Comparison of ENCODE assay signal across 22 mouse cellular contexts in genomic region chr10:126299962-126300361, GRCm38 (mm10).
"Had no signal": no experiment of that assay in that cellular context is flagged by ENCODE, and none has a peak within 500 bp of the region (broad histone marks: within the 10 kb centered on the region; RNA-seq: fewer than 3 reads in every experiment).

No protein-coding gene starts in this region.

- H3K4me3 ChIP-seq: kidney, embryonic 15.5 days; limb, embryonic 12.5 days; limb, embryonic 15.5 days; midbrain, embryonic 12.5 days; midbrain, embryonic 15.5 days; neural tube, embryonic 12.5 days; neural tube, embryonic 15.5 days had no signal

- H3K4me1 ChIP-seq: kidney, embryonic 15.5 days; limb, embryonic 12.5 days; limb, embryonic 15.5 days; midbrain, embryonic 12.5 days; midbrain, embryonic 15.5 days; neural tube, embryonic 12.5 days; neural tube, embryonic 15.5 days had no signal

- H3K9ac ChIP-seq: kidney, embryonic 15.5 days; limb, embryonic 12.5 days; limb, embryonic 15.5 days; liver, embryonic 14.5 days; liver, postnatal 0 days; lung, embryonic 14.5 days; midbrain, embryonic 12.5 days; midbrain, embryonic 15.5 days; neural tube, embryonic 12.5 days; neural tube, embryonic 15.5 days had no signal

- ATAC-seq: liver, postnatal 0 days; lung, postnatal 0 days; midbrain, embryonic 15.5 days had no signal

- H3K27me3 ChIP-seq: kidney, embryonic 15.5 days; limb, embryonic 12.5 days; limb, embryonic 15.5 days; midbrain, embryonic 12.5 days; midbrain, embryonic 15.5 days; neural tube, embryonic 12.5 days; neural tube, embryonic 15.5 days had no signal

- H3K36me3 ChIP-seq: kidney, embryonic 15.5 days; limb, embryonic 12.5 days; limb, embryonic 15.5 days; midbrain, embryonic 12.5 days; midbrain, embryonic 15.5 days; neural tube, embryonic 12.5 days; neural tube, embryonic 15.5 days had no signal

- H3K4me2 ChIP-seq: kidney, embryonic 15.5 days; limb, embryonic 12.5 days; limb, embryonic 15.5 days; liver, embryonic 11.5 days; lung, embryonic 14.5 days; midbrain, embryonic 12.5 days; midbrain, embryonic 15.5 days; neural tube, embryonic 12.5 days; neural tube, embryonic 15.5 days had no signal

- H3K9me3 ChIP-seq: kidney, embryonic 15.5 days; limb, embryonic 12.5 days; limb, embryonic 15.5 days; midbrain, embryonic 12.5 days; midbrain, embryonic 15.5 days; neural tube, embryonic 12.5 days; neural tube, embryonic 15.5 days had no signal

- DNase-seq: kidney, postnatal 10 days; kidney, postnatal 36 days; left cerebral cortex, postnatal 4 days; liver, postnatal 0 days; lung, embryonic 14.5 days; right cerebral cortex, adult 18-20 months; right cerebral cortex, postnatal 25 days; thymus, adult 2 months; thymus, postnatal 14 days; thymus, postnatal 4 days had no signal

- H3K27ac ChIP-seq: kidney, embryonic 15.5 days; limb, embryonic 12.5 days; limb, embryonic 15.5 days; liver, embryonic 14.5 days; macrophage; midbrain, embryonic 12.5 days; midbrain, embryonic 15.5 days; neural tube, embryonic 12.5 days; neural tube, embryonic 15.5 days; stomach, postnatal 0 days had no signal
